Mouse (Mus musculus) CD4-positive naive resting alpha-beta T cell, adult 57 days (primary cell): Measurements from ENCODE around the gene Gm17542. TPM values are rescaled to one million over a fixed set of nuclear protein-coding genes. Genes with fewer than 3 reads are reported as not detected.

Experiments
- total RNA-seq: library from RNA; stranded (reverse); gene quantifications from one replicate; pipeline ENCODE4 v1.2.4, GENCODE M21; 2023

Gene Gm17542
- not detected for total RNA-seq

DNA sequence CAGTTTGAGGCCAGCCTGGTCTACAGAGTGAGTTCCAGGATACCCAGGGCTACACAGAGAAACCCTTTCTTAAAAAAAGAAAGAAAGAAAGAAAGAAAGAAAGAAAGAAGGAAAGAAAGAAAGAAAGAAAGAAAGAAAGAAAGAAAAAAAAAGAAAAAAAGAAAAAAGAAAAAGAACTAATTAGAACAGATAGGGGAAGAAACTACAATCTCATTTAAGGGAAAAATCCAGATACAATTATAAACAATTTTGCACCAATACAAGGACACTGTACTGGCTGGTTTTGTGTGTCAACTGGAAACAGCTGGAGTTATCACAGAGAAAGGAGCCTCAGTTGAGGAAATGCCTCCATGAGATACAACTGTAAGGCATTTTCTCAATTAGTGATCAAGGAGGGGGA is at the start of gene Gm17542:
Gene Gm17542 (minus strand): TSS at position 101 of the 400 bp plus-strand sequence.

DNA sequence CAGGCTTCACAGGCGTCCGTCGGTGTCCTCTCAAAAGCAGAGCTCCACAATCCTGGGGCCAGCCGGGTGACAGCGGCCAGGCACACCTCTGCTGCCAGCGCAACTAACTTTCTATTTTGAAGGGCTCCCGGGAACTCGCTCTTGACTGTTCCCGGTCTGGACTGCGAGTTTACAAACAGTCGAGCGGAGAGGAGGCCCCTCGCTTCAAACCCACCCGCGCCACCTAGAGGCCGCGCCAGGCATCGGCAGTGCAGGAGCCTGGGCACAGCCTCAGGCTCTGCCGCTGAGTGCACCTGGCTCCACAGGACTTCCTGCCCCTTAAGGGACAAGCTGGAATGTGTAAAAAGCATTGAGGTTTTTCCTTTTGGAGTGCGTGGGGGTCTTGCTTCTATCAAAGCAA is 42.5 kb downstream of the Gm17542 start, which contains the start of gene Edar:
Gene Edar (minus strand): TSS at position 122 of the 400 bp plus-strand sequence.

Other genes starting within 250 kb of the Gm17542 start
- gene Ccdc138, start 220.3 kb downstream of the Gm17542 start, total RNA-seq = 3.5 TPM
- gene Edar, start 42.6 kb downstream of the Gm17542 start, total RNA-seq = 0.15 TPM
- not detected for gene Sh3rf3, start 95.1 kb upstream of the Gm17542 start, total RNA-seq